Mouse (Mus musculus) hindbrain, postnatal 0 days (tissue): ENCODE measurements around the gene Pold1. TPM values are rescaled to one million over a fixed set of nuclear protein-coding genes. Genes with fewer than 3 reads are reported as not detected.
A peak's percentile ranks its signal among the peaks of the same experiment; 100 is the strongest.

Experiments
- ATAC-seq: fragments of 200-750 bp; cut with Nextera tagmentation; 2 replicates; pipeline ENCODE4 v1.8.0; 2017; ENCODE audit warnings: mild to moderate bottlenecking, moderate TSS enrichment, moderate library complexity
- DNase-seq: peaks from one replicate; pipeline ENCODE4 v3.0.0-alpha.2; 2015; ENCODE audit warnings: low spot score
- H3K27ac ChIP-seq: fragments of 300-500 bp; sonication (generic); 2 replicates; pipeline ENCODE4 v1.5.1; 2014; ENCODE audit warnings: mild to moderate bottlenecking
- H3K27me3 ChIP-seq: fragments of 300-500 bp; sonication (generic); 2 replicates; pipeline ENCODE4 v1.6.1; 2014; ENCODE audit warnings: low read length, mixed read lengths; ENCODE audit not compliant: insufficient read depth
- H3K36me3 ChIP-seq: fragments of 300-500 bp; sonication (generic); 2 replicates; pipeline ENCODE4 v1.6.1; 2014; ENCODE audit warnings: low read length, mixed read lengths; ENCODE audit not compliant: insufficient read depth
- H3K4me1 ChIP-seq: fragments of 300-500 bp; sonication (generic); 2 replicates; pipeline ENCODE4 v1.6.1; 2014; ENCODE audit warnings: antibody characterized with exemption, low read length, mixed read lengths; ENCODE audit not compliant: insufficient read depth
- H3K4me2 ChIP-seq: fragments of 300-500 bp; sonication (generic); 2 replicates; pipeline ENCODE4 v1.6.1; 2014; ENCODE audit warnings: low read depth, mild to moderate bottlenecking, low read length, moderate library complexity, mixed read lengths
- H3K4me3 ChIP-seq: fragments of 300-500 bp; sonication (generic); 2 replicates; pipeline ENCODE4 v1.5.1; 2014; ENCODE audit warnings: low read length
- H3K9ac ChIP-seq: fragments of 300-500 bp; sonication (generic); replicated peaks from 2 replicates; pipeline ENCODE4 v1.6.1; 2014; ENCODE audit warnings: mild to moderate bottlenecking, low read length, moderate library complexity, mixed read lengths
- H3K9me3 ChIP-seq: fragments of 300-500 bp; sonication (generic); 2 replicates; pipeline ENCODE4 v1.6.1; 2016; ENCODE audit warnings: low read length, mixed read lengths
- CTCF ChIP-seq: IDR thresholded peaks from 2 replicates; pipeline ENCODE4 v1.5.1; 2016; ENCODE audit warnings: antibody characterized with exemption, control low read depth, low read depth
- WGBS: fragments of 180-500 bp; shearing (Covaris S2); extraction: QIAGEN DNeasy Blood & Tissue Kit; methylation state at CpG from one replicate; pipeline ENCODE4 v1.1.7; 2014; 5-methylcytosine and 5-hydroxymethylcytosine counted together
- polyA plus RNA-seq: library from polyadenylated mRNA; unstranded; fragments of >200 nt; fragmentation: Nextera tagmentation; extraction: Ambion mirVana; gene quantifications from 2 replicates; pipeline ENCODE4 v1.2.1, GENCODE M21; 2015
- total RNA-seq: library from RNA; depleted of rRNA; stranded (reverse); fragments of >200 nt; gene quantifications from 2 replicates; pipeline ENCODE4 v1.2.3, GENCODE M21; 2014

Pold1 gene
- total and polyA plus RNA-seq, 2 experiments from 2014 or later, result 18.7 to 30.0 TPM

GRCm38 (mm10) chr7:44549621-44550408 lies 1.2 kb upstream of the Pold1 start:
- H3K9me3 ChIP-seq, result no peaks in the 10 kb centered on the region
- no peak overlapping the region for H3K27ac ChIP-seq
- ATAC-seq (no peak), DNase-seq (no peak)
- WGBS, result 95% methylated on average over 23 of the region's 23 CpGs
- H3K27me3 ChIP-seq, result no peaks in the 10 kb centered on the region
- peaks cover 19% of the 10 kb centered on the region for H3K36me3 ChIP-seq
- H3K9ac ChIP-seq, result no peak overlapping the region
- H3K4me3 ChIP-seq, result no peak overlapping the region
- no peak overlapping the region for H3K4me2 ChIP-seq
- no peak for TF ChIP-seq CTCF
- peaks cover 11% of the 10 kb centered on the region for H3K4me1 ChIP-seq

DNA sequence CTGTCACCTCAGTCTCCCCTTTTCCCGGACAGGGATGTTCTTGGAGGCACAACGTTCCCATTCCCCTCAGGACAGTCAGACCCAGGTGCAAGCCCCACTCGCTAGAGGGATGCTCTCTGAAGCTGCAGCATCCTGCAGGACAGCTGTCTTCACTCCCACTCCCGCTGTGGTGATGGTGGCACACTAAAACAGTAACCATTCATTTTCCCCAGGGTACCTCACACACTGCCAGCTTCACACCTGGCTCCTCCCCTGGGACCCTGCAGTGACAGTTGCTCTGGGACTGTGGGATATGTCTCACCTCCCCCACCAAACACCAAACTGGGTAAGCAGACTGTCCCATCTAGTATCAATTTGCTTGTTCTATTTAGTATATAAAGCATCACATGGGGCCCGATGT lies 924 bp downstream of the Pold1 start:
- 18% methylated on average over 5 of the region's 5 CpGs for WGBS
- no peak for DNase-seq

GRCm38 (mm10) chr7:44547041-44547440 lies 1.6 kb downstream of the Pold1 start:
- Histone ChIP-seq H3K4me1 (peaks cover 8% of the 10 kb centered on the region; the same call in 1 of the 2 replicates), H3K27me3 (no peaks in the 10 kb centered on the region), H3K27ac (no peak overlapping the region), H3K9me3 (no peaks in the 10 kb centered on the region), H3K4me2 (no peak overlapping the region; the same call in 1 of the 2 replicates), H3K9ac (peak overlapping the region; percentile 45; the same call in 1 of the 2 replicates), H3K4me3 (no peak overlapping the region), H3K36me3 (peaks cover 19% of the 10 kb centered on the region)
- TF ChIP-seq CTCF, result no peak
- ATAC-seq, result no peak
- 95% methylated on average over 13 of the region's 13 CpGs for WGBS
- DNase-seq, result no peak

More for the DNA sequence above, 924 bp downstream of the Pold1 start:
- H3K4me1 ChIP-seq, result peaks cover 8% of the 10 kb centered on the region
- peak overlapping the region; percentile 45; the same call in 1 of the 2 replicates for H3K9ac ChIP-seq
- no peaks in the 10 kb centered on the region for H3K9me3 ChIP-seq
- ATAC-seq, result no peak
- H3K36me3 ChIP-seq, result peaks cover 19% of the 10 kb centered on the region
- H3K4me2 ChIP-seq, result peak overlapping the region; percentile 96
- no peaks in the 10 kb centered on the region for H3K27me3 ChIP-seq
- TF ChIP-seq CTCF, result no peak
- H3K4me3 ChIP-seq, result peak overlapping the region; percentile 51
- H3K27ac ChIP-seq, result no peak overlapping the region

DNA sequence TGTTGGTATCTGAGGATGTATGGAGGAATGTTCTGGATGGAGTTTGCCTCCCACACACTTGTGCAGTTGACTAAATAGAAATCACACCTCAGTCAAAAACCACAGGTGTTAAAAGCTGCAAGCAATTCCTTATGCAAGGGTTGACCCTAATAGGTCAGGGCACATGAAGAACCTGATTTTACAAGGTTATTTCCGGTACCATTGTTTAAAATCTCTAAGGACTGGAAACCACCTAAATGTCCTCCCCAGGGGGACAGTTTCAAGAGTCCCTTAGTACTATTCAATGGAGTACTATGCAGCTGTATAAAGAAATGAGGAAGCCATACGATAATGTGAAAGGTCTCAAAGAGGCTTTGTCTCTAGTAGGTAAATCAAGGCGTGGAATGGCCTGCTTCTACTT lies 2.4 kb downstream of the Pold1 start:
- Histone ChIP-seq H3K9ac (no peak overlapping the region), H3K4me3 (no peak overlapping the region), H3K4me2 (no peak overlapping the region), H3K27ac (no peak overlapping the region), H3K9me3 (no peaks in the 10 kb centered on the region), H3K36me3 (peaks cover 11% of the 10 kb centered on the region), H3K4me1 (peaks cover 8% of the 10 kb centered on the region; the same call in 1 of the 2 replicates), H3K27me3 (no peaks in the 10 kb centered on the region)
- no peak for TF ChIP-seq CTCF
- DNase-seq (no peak), ATAC-seq (no peak)
- 96% methylated on average over 3 of the region's 3 CpGs for WGBS

- TF ChIP-seq CTCF, result no peak
- no peaks in the 10 kb centered on the region for H3K27me3 ChIP-seq
- H3K4me1 ChIP-seq, result peaks cover 5% of the 10 kb centered on the region; the same call in 1 of the 2 replicates
- ATAC-seq (no peak), DNase-seq (no peak)
- H3K4me3 ChIP-seq, result no peak overlapping the region
- no peak overlapping the region for H3K4me2 ChIP-seq
- peaks cover 9% of the 10 kb centered on the region for H3K36me3 ChIP-seq
- 82% methylated on average over 12 of the region's 12 CpGs for WGBS
- no peaks in the 10 kb centered on the region for H3K9me3 ChIP-seq
- H3K27ac ChIP-seq, result no peak overlapping the region
- H3K9ac ChIP-seq, result no peak overlapping the region
These were observed 5.6 kb downstream of the Pold1 start for GRCm38 (mm10) chr7:44543071-44543470.

DNA sequence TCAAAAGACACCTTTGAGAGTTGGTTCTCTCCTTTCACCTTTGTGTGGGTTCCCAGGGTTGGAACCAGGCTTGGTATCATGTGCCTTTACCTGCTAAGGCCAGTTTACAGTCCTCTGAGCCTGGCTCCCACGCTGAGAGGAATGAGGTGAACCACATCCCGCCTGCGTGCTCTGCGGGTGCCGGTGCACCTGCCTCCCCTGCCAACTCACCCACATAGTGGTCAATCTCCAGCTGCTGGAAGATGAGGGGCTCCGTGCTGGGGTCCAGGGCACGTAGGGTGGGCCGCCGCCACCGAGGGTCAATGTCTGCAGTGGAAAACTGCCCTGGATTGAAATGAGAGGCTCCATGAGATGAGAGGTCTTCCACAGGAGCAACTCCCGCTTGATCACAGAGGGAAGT lies 6.1 kb downstream of the Pold1 start:
- no peak for DNase-seq
- ATAC-seq, result no peak
- Histone ChIP-seq H3K27me3 (no peaks in the 10 kb centered on the region), H3K27ac (no peak overlapping the region), H3K36me3 (peaks cover 10% of the 10 kb centered on the region), H3K9me3 (no peaks in the 10 kb centered on the region), H3K4me1 (0 out of 2 replicates have a peak, but pooled peaks cover under 1% of the 10 kb centered on the region), H3K9ac (no peak overlapping the region), H3K4me2 (no peak overlapping the region), H3K4me3 (no peak overlapping the region)
- 91% methylated on average over 11 of the region's 11 CpGs for WGBS
- TF ChIP-seq CTCF, result no peak
